Mouse (Mus musculus): ENCODE data around the gene Gm26938. TPM values are rescaled to one million over a fixed set of nuclear protein-coding genes. Genes with fewer than 3 reads are reported as not detected.

The Gm26938 gene
- polyA plus RNA-seq, 1 experiment: not detected

DNA sequence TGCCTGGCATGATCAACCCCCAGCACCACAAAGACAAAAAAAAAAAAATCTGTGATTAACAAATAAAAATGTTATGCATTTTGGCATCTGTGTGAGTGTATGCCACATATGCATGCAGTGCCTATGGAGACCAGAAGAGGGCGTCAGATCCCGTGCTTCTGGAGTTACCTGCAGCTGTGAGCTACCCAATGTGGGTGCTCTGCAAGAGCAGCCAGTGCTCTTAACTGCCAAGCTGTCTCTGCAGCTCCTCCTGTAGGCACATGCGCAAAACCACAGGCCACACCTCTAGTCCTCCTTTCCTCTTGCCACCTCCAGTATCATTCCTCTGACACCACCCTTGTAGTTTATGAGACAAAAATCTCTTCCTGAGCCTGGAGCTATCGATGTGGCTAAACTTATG, 16.8 kb downstream of the Gm26938 start:
- H3K27ac ChIP-seq (ENCODE audit: insufficient read depth, low read depth, low read length): no peak overlapping the region
- peaks cover 3% of the 10 kb centered on the region; the same call in 1 of the 2 replicates for H3K4me1 ChIP-seq (ENCODE audit: control insufficient read depth, insufficient read depth, low read length)
- 55% methylated on average over 4 of the region's 4 CpGs for WGBS
- no peak overlapping the region for H3K4me3 ChIP-seq (ENCODE audit: insufficient read depth, low read depth, low read length)
- TF ChIP-seq POLR2A (IDR thresholded peaks at IDR 0.05; ENCODE audit: insufficient read depth, low read depth, low read length) (no peak), CTCF (IDR thresholded peaks at IDR 0.05; ENCODE audit: insufficient read depth, low read depth, low read length) (no peak)

DNA sequence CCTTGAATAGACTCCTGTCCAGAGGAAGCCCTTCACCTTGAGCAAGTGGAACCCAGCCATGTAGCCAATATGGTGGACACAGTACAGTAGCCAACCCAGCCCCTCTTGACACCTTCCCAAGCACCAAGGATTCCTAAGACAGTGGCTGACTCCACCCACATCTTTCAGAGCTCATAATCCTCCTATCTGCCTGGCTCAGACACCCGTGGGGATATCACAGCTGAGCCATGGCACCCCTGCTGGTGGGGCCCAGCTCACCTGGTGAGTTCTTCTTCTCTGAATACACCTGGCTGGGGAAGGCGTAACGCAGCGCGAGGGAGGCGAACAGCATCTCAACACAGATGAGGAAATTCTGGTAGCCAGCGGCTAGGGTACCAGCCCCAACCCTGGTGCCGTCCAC, 20.3 kb downstream of the Gm26938 start:
- TF ChIP-seq POLR2A (IDR thresholded peaks at IDR 0.05; ENCODE audit: insufficient read depth, low read depth, low read length) (no peak), CTCF (IDR thresholded peaks at IDR 0.05; ENCODE audit: insufficient read depth, low read depth, low read length) (no peak)
- H3K4me1 ChIP-seq (ENCODE audit: control insufficient read depth, insufficient read depth, low read length): peaks cover 12% of the 10 kb centered on the region
- no peak overlapping the region for H3K4me3 ChIP-seq (ENCODE audit: insufficient read depth, low read depth, low read length)
- WGBS: 93% methylated on average over 8 of the region's 8 CpGs
- no peak overlapping the region for H3K27ac ChIP-seq (ENCODE audit: insufficient read depth, low read depth, low read length)

DNA sequence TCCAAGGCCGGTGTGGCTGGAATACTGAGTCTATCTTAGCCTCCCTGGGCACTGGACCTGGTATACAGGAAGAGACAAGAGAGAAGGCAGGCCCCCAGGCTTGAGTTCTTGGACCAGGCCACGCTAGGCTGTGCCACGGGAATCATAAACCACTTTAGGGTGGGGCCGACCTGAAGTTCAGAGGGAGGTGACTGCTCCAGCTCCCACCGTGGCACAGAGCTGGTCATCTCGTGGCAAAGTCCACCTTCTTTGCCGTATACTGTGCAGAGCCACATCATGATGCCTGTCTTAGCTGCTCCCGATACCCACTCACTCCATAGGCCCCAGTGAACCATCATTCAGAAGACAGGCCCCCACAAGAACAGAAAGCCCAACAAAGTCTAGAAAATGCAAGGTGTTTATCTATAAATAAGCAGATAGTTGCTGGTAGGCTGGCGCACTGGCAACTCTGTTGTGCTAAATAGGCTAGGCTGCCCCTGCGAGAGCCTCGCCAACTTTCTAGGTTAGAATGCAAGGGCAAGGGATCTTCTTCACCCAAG, 21.6 kb downstream of the Gm26938 start:
- 91% methylated on average over 11 of the region's 11 CpGs for WGBS
- H3K27ac ChIP-seq (ENCODE audit: insufficient read depth, low read depth, low read length): no peak overlapping the region
- no peak for TF ChIP-seq POLR2A (IDR thresholded peaks at IDR 0.05; ENCODE audit: insufficient read depth, low read depth, low read length)
- TF ChIP-seq CTCF (IDR thresholded peaks at IDR 0.05; ENCODE audit: insufficient read depth, low read depth, low read length): no peak
- peaks cover 12% of the 10 kb centered on the region for H3K4me1 ChIP-seq (ENCODE audit: control insufficient read depth, insufficient read depth, low read length)
- H3K4me3 ChIP-seq (ENCODE audit: insufficient read depth, low read depth, low read length): no peak overlapping the region

DNA sequence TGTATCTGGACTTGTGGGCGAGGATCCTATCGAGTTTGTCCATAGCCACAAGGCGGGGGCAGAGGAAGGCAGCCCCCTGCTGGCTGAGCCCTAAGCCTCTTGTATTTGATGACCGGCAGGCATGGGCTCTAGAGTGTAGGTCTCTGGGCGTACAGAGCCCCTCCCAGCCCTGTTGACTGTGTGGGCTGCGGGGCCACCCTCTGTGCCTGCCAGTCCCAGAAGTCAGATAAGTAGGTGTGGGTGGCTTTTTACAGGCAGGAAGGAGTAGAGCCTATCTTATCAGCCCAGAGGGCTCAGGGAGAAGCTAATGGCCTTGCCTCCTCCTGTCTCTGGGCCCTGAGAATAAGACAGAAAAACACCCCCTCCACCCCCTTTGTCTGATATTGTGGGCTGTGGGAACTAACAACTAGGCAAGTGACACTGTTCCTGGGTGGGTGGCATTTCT, 22.1 kb downstream of the Gm26938 start:
- WGBS: 21% methylated on average over 6 of the region's 6 CpGs
- TF ChIP-seq POLR2A (IDR thresholded peaks at IDR 0.05; ENCODE audit: insufficient read depth, low read depth, low read length) (no peak), CTCF (IDR thresholded peaks at IDR 0.05; ENCODE audit: insufficient read depth, low read depth, low read length) (no peak)
- Histone ChIP-seq H3K4me3 (ENCODE audit: insufficient read depth, low read depth, low read length) (no peak overlapping the region), H3K27ac (ENCODE audit: insufficient read depth, low read depth, low read length) (no peak overlapping the region), H3K4me1 (ENCODE audit: control insufficient read depth, insufficient read depth, low read length) (peaks cover 14% of the 10 kb centered on the region)

DNA sequence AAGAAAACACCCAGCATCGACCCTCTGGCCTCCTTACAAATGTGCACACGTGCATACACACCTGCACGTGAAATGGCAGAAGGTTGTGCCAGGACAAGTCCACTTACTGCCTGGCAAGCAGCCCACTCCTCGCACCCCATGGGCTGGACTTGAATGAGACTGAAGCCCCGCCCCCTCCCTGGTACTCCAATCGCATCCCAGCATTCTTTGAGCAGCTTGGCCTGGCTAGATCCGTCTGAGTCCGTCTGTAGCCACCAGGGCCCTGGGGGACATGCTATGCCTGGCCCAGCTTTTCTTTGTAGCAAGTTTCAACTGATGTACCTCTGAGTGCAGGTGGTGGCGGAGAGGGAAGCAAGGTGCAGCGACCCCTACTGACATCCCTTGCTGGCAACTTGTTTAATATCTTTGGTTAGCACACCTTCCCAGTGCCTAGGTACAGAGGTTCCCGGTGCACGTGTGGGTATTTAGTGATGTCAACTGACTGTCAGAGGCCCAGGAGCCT, 22.6 kb downstream of the Gm26938 start:
- Histone ChIP-seq H3K27ac (ENCODE audit: insufficient read depth, low read depth, low read length) (no peak overlapping the region), H3K4me1 (ENCODE audit: control insufficient read depth, insufficient read depth, low read length) (peaks cover 16% of the 10 kb centered on the region), H3K4me3 (ENCODE audit: insufficient read depth, low read depth, low read length) (no peak overlapping the region)
- WGBS: 27% methylated on average over 12 of the region's 12 CpGs
- TF ChIP-seq CTCF (IDR thresholded peaks at IDR 0.05; ENCODE audit: insufficient read depth, low read depth, low read length) (no peak), POLR2A (IDR thresholded peaks at IDR 0.05; ENCODE audit: insufficient read depth, low read depth, low read length) (no peak)

DNA sequence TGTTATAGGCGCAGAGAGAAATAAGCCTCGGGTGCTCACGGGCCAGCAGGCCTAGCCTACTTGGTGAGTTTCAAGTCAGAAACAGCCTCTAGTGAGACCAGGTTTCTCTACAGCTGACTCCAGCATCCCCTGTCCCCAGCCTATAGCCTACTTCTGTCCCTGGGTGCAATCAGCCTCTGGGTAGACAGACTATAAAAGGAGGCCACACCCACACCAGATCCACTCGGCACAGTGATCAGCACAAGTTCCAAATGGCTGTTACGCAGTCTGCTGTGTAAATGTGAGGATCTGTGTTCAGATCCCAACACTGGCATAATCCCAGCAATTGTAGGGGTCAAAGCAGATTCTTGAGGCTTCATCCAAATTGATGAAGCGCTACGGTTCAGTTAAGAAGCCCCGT, 23.0 kb downstream of the Gm26938 start:
- Histone ChIP-seq H3K4me1 (ENCODE audit: control insufficient read depth, insufficient read depth, low read length) (peaks cover 21% of the 10 kb centered on the region), H3K4me3 (ENCODE audit: insufficient read depth, low read depth, low read length) (no peak overlapping the region), H3K27ac (ENCODE audit: insufficient read depth, low read depth, low read length) (no peak overlapping the region)
- TF ChIP-seq CTCF (IDR thresholded peaks at IDR 0.05; ENCODE audit: insufficient read depth, low read depth, low read length) (no peak), POLR2A (IDR thresholded peaks at IDR 0.05; ENCODE audit: insufficient read depth, low read depth, low read length) (no peak)
- 77% methylated on average over 8 of the region's 8 CpGs for WGBS

DNA sequence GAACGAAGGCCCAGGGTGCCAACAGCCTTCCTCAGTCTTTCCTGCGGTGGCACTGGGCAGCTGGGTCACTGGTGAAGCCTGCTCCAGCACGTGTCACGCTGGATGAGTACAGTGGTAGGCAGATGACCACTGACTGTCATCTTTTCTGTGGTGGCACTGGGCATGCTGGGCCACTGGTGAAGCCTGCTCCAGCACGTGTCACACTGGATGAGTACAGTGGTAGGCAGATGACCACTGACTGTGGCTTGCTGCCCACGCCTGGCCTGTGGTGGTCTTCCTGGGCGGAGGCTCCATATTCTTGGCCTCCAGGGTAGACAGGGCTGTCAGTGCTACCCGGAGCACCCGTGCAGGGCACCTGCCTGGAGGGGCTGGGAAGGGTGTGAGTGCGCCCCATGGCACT, 24.3 kb downstream of the Gm26938 start:
- Histone ChIP-seq H3K27ac (ENCODE audit: insufficient read depth, low read depth, low read length) (no peak overlapping the region), H3K4me1 (ENCODE audit: control insufficient read depth, insufficient read depth, low read length) (peaks cover 33% of the 10 kb centered on the region), H3K4me3 (ENCODE audit: insufficient read depth, low read depth, low read length) (no peak overlapping the region)
- no peak for TF ChIP-seq CTCF (IDR thresholded peaks at IDR 0.05; ENCODE audit: insufficient read depth, low read depth, low read length)
- no peak for TF ChIP-seq POLR2A (IDR thresholded peaks at IDR 0.05; ENCODE audit: insufficient read depth, low read depth, low read length)
- 95% methylated on average over 10 of the region's 10 CpGs for WGBS

DNA sequence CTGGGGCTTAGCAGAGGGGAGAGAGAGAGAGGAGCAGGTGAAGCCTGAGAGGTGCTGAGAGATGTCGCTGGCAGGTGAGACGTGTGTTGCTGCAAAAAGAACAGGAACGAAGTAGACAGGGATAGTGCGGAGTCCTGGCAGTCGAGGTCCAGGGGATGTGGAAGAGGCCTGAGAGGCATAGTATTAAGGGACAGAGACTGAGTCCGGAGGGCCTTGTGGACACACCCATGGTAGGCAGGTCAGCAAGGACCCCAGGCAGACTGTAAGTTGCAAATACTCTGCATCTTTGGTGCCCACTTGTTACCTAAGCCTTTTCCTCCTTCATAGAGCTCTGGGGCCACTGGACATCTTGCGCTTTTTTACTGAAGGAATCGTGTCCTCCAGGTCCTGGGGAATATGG, 25.0 kb downstream of the Gm26938 start:
- TF ChIP-seq CTCF (IDR thresholded peaks at IDR 0.05; ENCODE audit: insufficient read depth, low read depth, low read length): no peak
- TF ChIP-seq POLR2A (IDR thresholded peaks at IDR 0.05; ENCODE audit: insufficient read depth, low read depth, low read length): no peak
- no peak overlapping the region for H3K27ac ChIP-seq (ENCODE audit: insufficient read depth, low read depth, low read length)
- WGBS: 93% methylated on average over 8 of the region's 8 CpGs
- H3K4me1 ChIP-seq (ENCODE audit: control insufficient read depth, insufficient read depth, low read length): peaks cover 40% of the 10 kb centered on the region
- H3K4me3 ChIP-seq (ENCODE audit: insufficient read depth, low read depth, low read length): no peak overlapping the region

DNA sequence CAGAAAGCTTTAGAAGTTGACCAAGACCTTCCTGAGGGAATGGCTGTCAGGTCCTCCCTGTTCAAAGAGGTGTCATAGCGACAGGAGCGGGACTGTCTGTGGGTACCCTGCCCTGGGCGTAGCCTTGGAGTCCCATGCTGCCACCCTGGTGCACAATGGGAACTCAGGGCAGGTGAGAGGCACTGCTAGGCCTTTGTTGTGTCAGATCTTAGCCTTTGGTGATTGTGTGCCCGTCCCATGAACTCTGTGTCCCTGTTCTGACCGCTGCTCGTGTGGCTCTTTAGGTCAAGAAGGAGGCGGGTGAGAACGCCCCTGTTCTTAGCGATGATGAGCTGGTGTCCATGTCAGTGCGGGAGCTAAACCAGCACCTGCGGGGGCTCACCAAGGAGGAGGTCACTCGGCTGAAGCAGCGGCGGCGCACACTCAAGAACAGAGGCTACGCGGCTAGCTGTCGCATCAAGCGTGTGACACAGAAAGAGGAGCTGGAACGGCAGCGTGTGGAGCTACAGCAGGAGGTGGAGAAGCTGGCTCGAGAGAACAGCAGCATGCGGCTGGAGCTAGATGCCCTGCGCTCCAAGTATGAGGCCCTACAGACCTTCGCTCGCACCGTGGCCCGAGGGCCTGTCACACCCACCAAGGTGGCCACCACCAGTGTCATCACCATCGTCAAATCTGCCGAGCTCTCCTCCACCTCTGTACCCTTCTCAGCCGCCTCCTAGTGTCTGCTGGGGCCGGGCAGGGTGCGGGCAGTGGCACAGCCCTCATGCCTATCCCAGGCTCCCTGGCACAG, 26.2 kb downstream of the Gm26938 start:
- H3K4me3 ChIP-seq (ENCODE audit: insufficient read depth, low read depth, low read length): no peak overlapping the region
- TF ChIP-seq CTCF (IDR thresholded peaks at IDR 0.05; ENCODE audit: insufficient read depth, low read depth, low read length) (no peak), POLR2A (IDR thresholded peaks at IDR 0.05; ENCODE audit: insufficient read depth, low read depth, low read length) (no peak)
- no peak overlapping the region for H3K27ac ChIP-seq (ENCODE audit: insufficient read depth, low read depth, low read length)
- peaks cover 44% of the 10 kb centered on the region for H3K4me1 ChIP-seq (ENCODE audit: control insufficient read depth, insufficient read depth, low read length)
- WGBS: 91% methylated on average over 33 of the region's 33 CpGs

Measured in olfactory bulb, adult 2 months (tissue).